Mouse (Mus musculus) small intestine, adult 2 months (tissue): ENCODE measurements around the gene B3gat1. TPM values are rescaled to one million over a fixed set of nuclear protein-coding genes. Genes with fewer than 3 reads are reported as not detected.

ENCODE experiments used
- H3K27ac ChIP-seq: fragments of 200-500 bp; 2 replicates; pipeline ENCODE4 v1.5.1; 2012; ENCODE audit warnings: low read depth, low read length, control low read depth, inconsistent platforms; ENCODE audit not compliant: insufficient read depth
- H3K27me3 ChIP-seq: fragments of 200-500 bp; 2 replicates; pipeline ENCODE4 v1.6.1; 2012; ENCODE audit warnings: mild to moderate bottlenecking, moderate library complexity, low read length, inconsistent platforms; ENCODE audit not compliant: control insufficient read depth, insufficient read depth
- H3K36me3 ChIP-seq: fragments of 200-500 bp; 2 replicates; pipeline ENCODE4 v1.6.1; 2012; ENCODE audit warnings: mild to moderate bottlenecking, low read length, control low read depth, inconsistent platforms; ENCODE audit not compliant: control insufficient read depth, insufficient read depth
- H3K4me1 ChIP-seq: fragments of 200-500 bp; 2 replicates; pipeline ENCODE4 v1.6.1; 2012; ENCODE audit warnings: low read length, inconsistent platforms, mixed read lengths; ENCODE audit not compliant: control insufficient read depth, insufficient read depth, insufficient read length
- H3K4me3 ChIP-seq: fragments of 200-500 bp; 2 replicates; pipeline ENCODE4 v1.5.1; 2012; ENCODE audit warnings: low read depth, mild to moderate bottlenecking, control low read depth, inconsistent platforms, low read length, moderate library complexity
- CTCF ChIP-seq: fragments of 200-500 bp; IDR thresholded peaks from 2 replicates; pipeline ENCODE4 v1.5.1; 2012; ENCODE audit warnings: low read depth, mild to moderate bottlenecking, control low read depth, inconsistent platforms, low read length, moderate library complexity, mixed read lengths; ENCODE audit not compliant: insufficient replicate concordance, insufficient read length; ENCODE audit errors: extremely low read depth
- POLR2A ChIP-seq: fragments of 200-500 bp; IDR thresholded peaks from 2 replicates; pipeline ENCODE4 v1.6.1; 2012; ENCODE audit warnings: low read depth, mild to moderate bottlenecking, control low read depth, inconsistent platforms, low read length, moderate library complexity
- WGBS: fragments of 180-500 bp; shearing (Covaris S2); methylation state at CpG from one replicate; pipeline ENCODE4 v1.1.7; 2018; 5-methylcytosine and 5-hydroxymethylcytosine counted together
- polyA plus RNA-seq: library from polyadenylated mRNA; depleted of rRNA; stranded (reverse); fragments of >200 nt; gene quantifications from 2 replicates; pipeline ENCODE4 v1.2.3, GENCODE M21; 2012

Gene B3gat1
- polyA plus RNA-seq, 1 experiment = not detected

- no peak for TF ChIP-seq POLR2A
- TF ChIP-seq CTCF = no peak
- Histone ChIP-seq H3K27ac (no peak overlapping the region), H3K27me3 (no peaks in the 10 kb centered on the region), H3K36me3 (no peaks in the 10 kb centered on the region), H3K4me3 (no peak overlapping the region), H3K4me1 (no peaks in the 10 kb centered on the region)
- WGBS = 88% methylated on average over 3 of the region's 3 CpGs
These were observed 9.3 kb downstream of the B3gat1 start for GRCm38 (mm10) chr9:26742817-26743216.

GRCm38 (mm10) chr9:26747121-26747520, 13.6 kb downstream of the B3gat1 start:
- no peaks in the 10 kb centered on the region for H3K36me3 ChIP-seq
- TF ChIP-seq POLR2A = no peak
- no peaks in the 10 kb centered on the region for H3K27me3 ChIP-seq
- WGBS = 42% methylated on average over 4 of the region's 4 CpGs
- H3K27ac ChIP-seq = no peak overlapping the region
- no peaks in the 10 kb centered on the region for H3K4me1 ChIP-seq
- no peak overlapping the region for H3K4me3 ChIP-seq

- no peaks in the 10 kb centered on the region for H3K4me1 ChIP-seq
- no peak overlapping the region for H3K27ac ChIP-seq
- H3K27me3 ChIP-seq = no peaks in the 10 kb centered on the region
- H3K36me3 ChIP-seq = no peaks in the 10 kb centered on the region
- WGBS = 67% methylated on average over 4 of the region's 4 CpGs
- H3K4me3 ChIP-seq = no peak overlapping the region
- TF ChIP-seq CTCF (no peak), POLR2A (no peak)
These were observed 15.4 kb downstream of the B3gat1 start for GRCm38 (mm10) chr9:26748893-26749292.

GRCm38 (mm10) chr9:26760081-26760480, 26.6 kb downstream of the B3gat1 start:
- H3K27ac ChIP-seq = no peak overlapping the region
- 29% methylated on average over 9 of the region's 9 CpGs for WGBS
- H3K27me3 ChIP-seq = no peaks in the 10 kb centered on the region
- TF ChIP-seq POLR2A (no peak), CTCF (no peak)
- H3K4me3 ChIP-seq = no peak overlapping the region
- no peaks in the 10 kb centered on the region for H3K36me3 ChIP-seq
- no peaks in the 10 kb centered on the region for H3K4me1 ChIP-seq

- WGBS = 74% methylated on average over 5 of the region's 5 CpGs
- no peaks in the 10 kb centered on the region for H3K36me3 ChIP-seq
These were observed 27.0 kb downstream of the B3gat1 start for GRCm38 (mm10) chr9:26760576-26760975.

GRCm38 (mm10) chr9:26762477-26762876, 28.9 kb downstream of the B3gat1 start:
- Histone ChIP-seq H3K27me3 (no peaks in the 10 kb centered on the region), H3K36me3 (no peaks in the 10 kb centered on the region), H3K4me1 (no peaks in the 10 kb centered on the region), H3K27ac (no peak overlapping the region), H3K4me3 (no peak overlapping the region)
- WGBS = 86% methylated on average over 6 of the region's 6 CpGs
- TF ChIP-seq POLR2A (no peak), CTCF (no peak)

More at GRCm38 (mm10) chr9:26760576-26760975, 27.0 kb downstream of the B3gat1 start:
- TF ChIP-seq POLR2A (no peak), CTCF (no peak)
- Histone ChIP-seq H3K4me1 (no peaks in the 10 kb centered on the region), H3K27me3 (no peaks in the 10 kb centered on the region), H3K4me3 (no peak overlapping the region), H3K27ac (no peak overlapping the region)

- 71% methylated on average over 3 of the region's 3 CpGs for WGBS
- TF ChIP-seq POLR2A = no peak
- H3K4me1 ChIP-seq = no peaks in the 10 kb centered on the region
- no peaks in the 10 kb centered on the region for H3K27me3 ChIP-seq
- no peak overlapping the region for H3K4me3 ChIP-seq
- H3K36me3 ChIP-seq = no peaks in the 10 kb centered on the region
- no peak overlapping the region for H3K27ac ChIP-seq
These were observed 34.7 kb downstream of the B3gat1 start for GRCm38 (mm10) chr9:26768181-26768580.

GRCm38 (mm10) chr9:26775700-26776099, 42.2 kb downstream of the B3gat1 start:
- Histone ChIP-seq H3K27me3 (no peaks in the 10 kb centered on the region), H3K4me3 (no peak overlapping the region), H3K36me3 (no peaks in the 10 kb centered on the region), H3K4me1 (no peaks in the 10 kb centered on the region), H3K27ac (no peak overlapping the region)
- 66% methylated on average over 2 of the region's 2 CpGs for WGBS
- TF ChIP-seq CTCF (no peak), POLR2A (no peak)
